Mouse (Mus musculus) liver, postnatal 0 days (tissue): ENCODE measurements around the gene Fmo1. TPM values are rescaled to one million over a fixed set of nuclear protein-coding genes. Genes with fewer than 3 reads are reported as not detected.

Experiments used
- ATAC-seq: fragments of 200-750 bp; cut with Nextera tagmentation; 2 replicates; pipeline ENCODE4 v1.8.0; 2017; ENCODE audit warnings: mild to moderate bottlenecking, moderate library complexity
- DNase-seq: peaks from one replicate; pipeline ENCODE4 v3.0.0-alpha.2; 2016
- H3K27ac ChIP-seq: fragments of 300-500 bp; sonication (generic); 2 replicates; pipeline ENCODE4 v1.5.1; 2014; ENCODE audit warnings: antibody characterized with exemption, moderate library complexity, mild to moderate bottlenecking, low read depth
- H3K27me3 ChIP-seq: fragments of 300-500 bp; sonication (generic); 2 replicates; pipeline ENCODE4 v1.6.1; 2014; ENCODE audit warnings: low read length, control low read depth, mixed read lengths; ENCODE audit not compliant: insufficient read depth
- H3K36me3 ChIP-seq: fragments of 300-500 bp; sonication (generic); replicated peaks from 2 replicates; pipeline ENCODE4 v1.6.1; 2014; ENCODE audit warnings: mild to moderate bottlenecking, control low read depth, low read length, moderate library complexity, mixed read lengths; ENCODE audit not compliant: insufficient read depth
- H3K4me1 ChIP-seq: fragments of 300-500 bp; sonication (generic); 2 replicates; pipeline ENCODE4 v1.6.1; 2014; ENCODE audit warnings: antibody characterized with exemption, mild to moderate bottlenecking, control low read depth; ENCODE audit not compliant: insufficient read depth
- H3K4me2 ChIP-seq: fragments of 300-500 bp; sonication (generic); 2 replicates; pipeline ENCODE4 v1.6.1; 2014; ENCODE audit warnings: low read depth, mild to moderate bottlenecking, low read length, moderate library complexity, mixed read lengths
- H3K4me3 ChIP-seq: fragments of 300-500 bp; sonication (generic); 2 replicates; pipeline ENCODE4 v1.5.1; 2014; ENCODE audit warnings: low read depth, low read length
- H3K9ac ChIP-seq: fragments of 300-500 bp; sonication (generic); replicated peaks from 2 replicates; pipeline ENCODE4 v1.6.1; 2014; ENCODE audit warnings: mild to moderate bottlenecking, moderate library complexity
- H3K9me3 ChIP-seq: fragments of 300-500 bp; sonication (generic); 2 replicates; pipeline ENCODE4 v1.6.1; 2016; ENCODE audit warnings: mild to moderate bottlenecking, control low read depth, low read length, mixed read lengths
- CTCF ChIP-seq: sonication (generic); IDR thresholded peaks from 2 replicates; pipeline ENCODE4 v1.5.1; 2016; ENCODE audit warnings: antibody characterized with exemption, low read depth
- EP300 ChIP-seq: IDR thresholded peaks from 2 replicates; pipeline ENCODE4 v1.6.1; 2016; ENCODE audit warnings: antibody characterized with exemption, low read depth, mild to moderate bottlenecking
- WGBS: fragments of 180-500 bp; shearing (Covaris S2); extraction: QIAGEN DNeasy Blood & Tissue Kit; methylation state at CpG from one replicate; pipeline ENCODE4 v1.1.7; 2014; ENCODE audit not compliant: insufficient replicate concordance; 5-methylcytosine and 5-hydroxymethylcytosine counted together
- polyA plus RNA-seq: library from polyadenylated mRNA; unstranded; fragments of >200 nt; fragmentation: Nextera tagmentation; extraction: Ambion mirVana; gene quantifications from 2 replicates; pipeline ENCODE4 v1.2.1, GENCODE M21; 2015

Fmo1 gene
- polyA plus RNA-seq, 1 experiment from 2014 or later, result 51.5 TPM

DNA sequence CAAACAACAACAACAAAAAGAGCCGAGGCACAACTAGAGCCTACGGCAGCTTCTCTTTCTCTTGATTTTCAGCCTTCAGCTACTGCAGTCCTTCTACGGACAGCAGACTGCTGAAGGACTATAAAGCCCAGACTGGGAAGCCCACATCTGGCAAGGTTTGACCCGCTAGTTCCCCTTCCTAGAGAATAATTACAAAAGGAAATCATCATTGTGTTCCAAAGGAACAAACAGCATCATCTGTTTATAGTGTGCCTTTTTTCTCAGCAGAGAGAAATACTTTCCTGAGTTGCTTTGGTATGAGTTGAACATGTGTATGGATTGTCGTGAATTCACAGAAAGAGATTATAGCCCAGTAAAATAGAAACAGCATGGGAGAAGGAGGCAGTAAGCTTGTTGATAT is 32.1 kb downstream of the Fmo1 start:
- no peak for DNase-seq
- 74% methylated on average over 5 of the region's 5 CpGs for WGBS
- peaks cover 12% of the 10 kb centered on the region; the same call in 1 of the 2 replicates for H3K36me3 ChIP-seq

DNA sequence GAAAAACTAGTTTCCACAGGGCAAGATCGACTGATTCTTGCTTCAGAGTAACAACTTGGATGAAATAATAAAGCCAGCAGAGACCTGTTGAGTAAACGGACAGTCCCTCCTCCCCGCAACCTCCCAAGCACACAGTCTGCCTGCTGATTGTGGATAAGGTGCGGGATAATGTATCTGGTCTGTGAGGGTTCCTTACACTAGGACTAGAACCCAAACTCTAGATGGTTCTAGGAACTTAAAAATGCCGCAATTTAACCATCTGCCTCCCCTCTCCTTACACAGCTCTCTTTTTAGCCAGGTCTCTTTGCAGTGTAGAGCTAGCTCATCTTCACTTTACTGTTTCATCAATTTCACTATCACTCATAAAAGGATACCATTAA is 33.8 kb downstream of the Fmo1 start:
- ATAC-seq (no peak), DNase-seq (no peak)
- WGBS, result 63% methylated on average over 5 of the region's 5 CpGs
- H3K36me3 ChIP-seq, result peaks cover 8% of the 10 kb centered on the region; the same call in 1 of the 2 replicates
- no peak overlapping the region for H3K4me2 ChIP-seq
- TF ChIP-seq EP300, result no peak
- no peak for TF ChIP-seq CTCF
- H3K27me3 ChIP-seq, result no peaks in the 10 kb centered on the region
- no peak overlapping the region for H3K4me3 ChIP-seq
- H3K27ac ChIP-seq, result no peak overlapping the region
- H3K4me1 ChIP-seq, result no peaks in the 10 kb centered on the region
- H3K9ac ChIP-seq, result no peak overlapping the region
- no peaks in the 10 kb centered on the region for H3K9me3 ChIP-seq

More for the DNA sequence above, 32.1 kb downstream of the Fmo1 start:
- no peak for ATAC-seq
- Histone ChIP-seq H3K4me2 (no peak overlapping the region), H3K9me3 (no peaks in the 10 kb centered on the region), H3K4me1 (no peaks in the 10 kb centered on the region), H3K4me3 (no peak overlapping the region), H3K27me3 (no peaks in the 10 kb centered on the region), H3K27ac (no peak overlapping the region), H3K9ac (no peak overlapping the region)
- no peak for TF ChIP-seq CTCF
- no peak for TF ChIP-seq EP300

DNA sequence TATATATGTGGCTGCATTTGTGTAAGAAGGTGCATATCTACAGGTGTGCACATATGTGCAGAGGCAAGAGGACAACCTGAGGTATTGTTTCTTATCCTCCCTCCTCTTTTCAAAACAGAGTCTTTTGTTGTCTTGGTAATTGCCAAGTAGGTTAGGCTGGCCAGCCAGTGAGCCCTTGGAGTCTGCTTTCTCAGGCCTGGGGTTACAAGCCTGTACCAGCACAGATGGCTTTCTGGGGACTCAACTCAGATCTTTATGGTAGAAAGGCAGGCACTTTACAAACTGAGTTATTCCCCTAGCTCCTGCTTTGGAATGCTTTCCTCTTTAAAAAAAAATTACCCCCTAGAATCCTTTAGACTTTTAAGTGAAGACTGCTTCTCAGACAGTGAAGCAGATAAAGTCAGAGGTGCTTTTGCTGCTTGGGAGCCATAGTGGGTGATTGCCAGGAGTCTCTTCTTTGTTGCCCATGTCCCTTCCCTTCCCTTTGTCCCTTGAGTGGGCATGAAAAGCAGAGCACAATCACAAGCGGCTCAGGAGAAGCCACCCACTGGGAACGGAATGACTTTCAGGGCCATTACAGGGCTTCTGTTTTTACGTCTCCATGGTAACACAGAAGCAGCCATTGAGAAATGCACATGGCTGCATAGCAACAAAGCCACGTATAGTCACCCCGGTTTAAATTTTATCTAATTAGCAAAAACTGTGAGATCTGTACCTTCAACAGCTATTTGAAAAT is 34.4 kb downstream of the Fmo1 start:
- Histone ChIP-seq H3K4me2 (no peak overlapping the region), H3K27ac (no peak overlapping the region), H3K4me1 (no peaks in the 10 kb centered on the region), H3K9ac (no peak overlapping the region), H3K36me3 (peaks cover 8% of the 10 kb centered on the region; the same call in 1 of the 2 replicates), H3K27me3 (no peaks in the 10 kb centered on the region), H3K9me3 (no peaks in the 10 kb centered on the region), H3K4me3 (no peak overlapping the region)
- TF ChIP-seq EP300 (no peak), CTCF (no peak)
- DNase-seq (no peak), ATAC-seq (no peak)
- WGBS, result 36% methylated on average over 5 of the region's 5 CpGs

DNA sequence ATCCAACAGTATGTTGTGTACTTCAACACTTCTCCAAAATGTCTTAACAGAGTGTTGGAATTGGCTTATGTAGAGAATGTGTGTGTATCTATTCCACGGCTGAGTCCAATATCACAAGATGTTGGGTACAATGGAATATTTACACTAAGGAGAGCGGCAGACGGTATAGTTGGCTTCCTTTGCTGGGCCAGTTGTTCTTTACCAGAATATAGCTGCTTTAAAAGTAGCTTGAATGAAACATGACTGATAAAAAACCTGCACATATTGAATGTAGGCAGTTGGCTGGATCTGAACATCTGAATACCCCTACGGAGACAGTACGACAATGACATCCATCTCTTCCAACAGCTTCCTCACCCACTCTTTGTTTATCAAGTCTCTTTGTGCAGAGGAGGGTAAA is 47.1 kb downstream of the Fmo1 start:
- no peaks in the 10 kb centered on the region for H3K27me3 ChIP-seq
- ATAC-seq (no peak), DNase-seq (no peak)
- no peak overlapping the region for H3K27ac ChIP-seq
- H3K36me3 ChIP-seq, result no peaks in the 10 kb centered on the region
- 83% methylated on average over 5 of the region's 5 CpGs for WGBS
- no peaks in the 10 kb centered on the region for H3K9me3 ChIP-seq
- H3K9ac ChIP-seq, result no peak overlapping the region
- no peak overlapping the region for H3K4me2 ChIP-seq
- H3K4me1 ChIP-seq, result no peaks in the 10 kb centered on the region; the same call in 1 of the 2 replicates
- TF ChIP-seq EP300, result no peak
- TF ChIP-seq CTCF, result no peak
- no peak overlapping the region for H3K4me3 ChIP-seq

DNA sequence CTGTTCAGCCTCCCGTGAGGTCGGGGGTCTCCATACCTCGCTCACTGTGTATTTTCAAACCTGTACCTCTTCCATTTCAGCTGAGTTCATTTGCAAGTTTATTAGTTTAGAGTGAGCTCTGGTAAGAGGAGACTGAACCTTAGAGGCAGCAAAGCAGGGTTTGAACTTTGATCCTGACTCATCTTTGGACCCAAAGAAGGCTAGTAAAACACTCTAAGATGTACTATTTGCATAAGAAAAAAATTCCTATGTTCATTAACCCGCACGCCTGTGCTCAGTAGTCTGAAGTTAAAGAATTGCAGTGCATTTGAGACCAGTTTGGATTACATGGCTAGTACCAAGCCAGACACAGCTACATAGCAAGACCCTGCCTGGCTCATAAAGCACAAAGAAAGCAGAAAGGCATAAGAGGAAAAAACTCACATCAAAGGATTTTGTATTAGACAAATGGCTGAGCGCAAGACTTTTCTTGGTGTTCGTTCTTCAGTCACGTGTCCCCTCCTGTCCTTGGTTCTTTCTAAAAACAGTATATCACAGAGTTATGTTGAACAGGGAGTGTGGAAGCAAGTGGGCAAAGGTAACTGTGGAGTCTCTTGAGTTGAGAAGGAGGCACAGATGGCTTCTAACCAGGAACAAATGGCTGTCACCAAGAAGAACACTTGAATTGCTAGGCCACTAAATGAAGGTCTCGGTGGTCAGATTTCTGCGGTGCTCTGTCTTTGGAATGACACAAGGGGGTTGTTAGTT is 50.9 kb downstream of the Fmo1 start:
- TF ChIP-seq EP300 (no peak), CTCF (no peak)
- no peak overlapping the region for H3K4me3 ChIP-seq
- WGBS, result 71% methylated on average over 10 of the region's 10 CpGs
- DNase-seq, result no peak
- no peak overlapping the region for H3K9ac ChIP-seq
- H3K36me3 ChIP-seq, result no peaks in the 10 kb centered on the region
- no peaks in the 10 kb centered on the region for H3K9me3 ChIP-seq
- H3K27me3 ChIP-seq, result no peaks in the 10 kb centered on the region
- no peak overlapping the region for H3K4me2 ChIP-seq
- no peak for ATAC-seq
- H3K4me1 ChIP-seq, result no peaks in the 10 kb centered on the region; the same call in 1 of the 2 replicates
- H3K27ac ChIP-seq, result no peak overlapping the region

DNA sequence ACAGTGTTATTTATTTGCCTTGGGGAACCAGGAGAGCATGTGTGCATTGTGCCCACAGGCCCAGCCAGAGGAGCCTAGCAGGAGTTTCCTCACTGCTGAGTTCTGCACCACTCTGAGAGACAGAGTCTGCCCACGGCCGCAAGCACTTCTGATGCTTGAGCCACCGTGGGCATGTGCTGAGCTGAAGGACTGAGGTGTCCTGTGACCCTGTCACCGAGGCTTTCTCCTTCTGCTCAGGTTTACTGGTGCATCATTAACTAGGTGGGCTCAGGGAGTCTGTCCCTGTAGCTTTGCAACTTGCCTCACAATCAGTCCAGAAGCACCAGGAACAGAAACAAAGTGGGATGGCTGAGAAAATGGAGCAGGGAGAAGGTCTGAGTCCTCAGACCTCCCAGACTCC is 51.5 kb downstream of the Fmo1 start:
- Histone ChIP-seq H3K27me3 (no peaks in the 10 kb centered on the region), H3K36me3 (no peaks in the 10 kb centered on the region), H3K4me1 (no peaks in the 10 kb centered on the region; the same call in 1 of the 2 replicates), H3K4me3 (no peak overlapping the region), H3K4me2 (no peak overlapping the region), H3K9ac (no peak overlapping the region), H3K27ac (no peak overlapping the region), H3K9me3 (no peaks in the 10 kb centered on the region)
- DNase-seq (no peak), ATAC-seq (no peak)
- 47% methylated on average over 4 of the region's 4 CpGs for WGBS
- no peak for TF ChIP-seq CTCF
- TF ChIP-seq EP300, result no peak
